Mouse (Mus musculus): ENCODE results near the gene Icam1.

- TF ChIP-seq POLR2A (IDR thresholded peaks at IDR 0.05; ENCODE audit: borderline replicate concordance, insufficient read depth, low read length) (no peak), CTCF (IDR thresholded peaks at IDR 0.05; ENCODE audit: borderline replicate concordance, insufficient read depth, low read depth, low read length) (no peak)
These were observed 24.0 kb downstream of the Icam1 start for GRCm38 (mm10) chr9:21039779-21040178.

Data from cerebellum, adult 2 months (tissue).